Mouse (Mus musculus) mesoderm, embryonic 11.5 days (tissue): ENCODE measurements at regions not wholly inside any gene's neighbourhood (a gene's known extent, or its start where the extent isn't known, plus 50 kb on each side); places are given as distances from the start of the nearest gene placed in this dataset.

Experiments
- DNase-seq: peaks from one replicate; pipeline ENCODE4 v3.0.0-alpha.2; 2012; ENCODE audit warnings: low read depth, low spot score

GRCm38 (mm10) chr4:31697769-31698505 is 266.0 kb upstream of the Map3k7 start:
- peak; percentile 57 for DNase-seq

DNA sequence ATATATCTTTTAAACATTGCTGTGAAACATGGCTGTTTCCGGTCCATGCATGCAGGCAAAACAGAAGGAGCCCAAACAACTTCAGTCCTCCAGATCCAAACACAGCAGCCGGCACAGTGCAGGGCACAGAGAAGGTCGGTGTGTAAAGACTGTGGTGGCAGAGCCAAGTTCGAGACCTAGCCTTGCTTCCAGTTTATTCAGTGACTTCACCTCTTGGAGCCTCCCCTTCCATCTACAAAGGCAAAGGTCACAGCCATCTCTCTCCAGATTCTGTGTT is 265.5 kb upstream of the Map3k7 start:
- DNase-seq, result no peak

- no peak for DNase-seq
These were observed 264.6 kb upstream of the Map3k7 start for GRCm38 (mm10) chr4:31699296-31699695.

DNA sequence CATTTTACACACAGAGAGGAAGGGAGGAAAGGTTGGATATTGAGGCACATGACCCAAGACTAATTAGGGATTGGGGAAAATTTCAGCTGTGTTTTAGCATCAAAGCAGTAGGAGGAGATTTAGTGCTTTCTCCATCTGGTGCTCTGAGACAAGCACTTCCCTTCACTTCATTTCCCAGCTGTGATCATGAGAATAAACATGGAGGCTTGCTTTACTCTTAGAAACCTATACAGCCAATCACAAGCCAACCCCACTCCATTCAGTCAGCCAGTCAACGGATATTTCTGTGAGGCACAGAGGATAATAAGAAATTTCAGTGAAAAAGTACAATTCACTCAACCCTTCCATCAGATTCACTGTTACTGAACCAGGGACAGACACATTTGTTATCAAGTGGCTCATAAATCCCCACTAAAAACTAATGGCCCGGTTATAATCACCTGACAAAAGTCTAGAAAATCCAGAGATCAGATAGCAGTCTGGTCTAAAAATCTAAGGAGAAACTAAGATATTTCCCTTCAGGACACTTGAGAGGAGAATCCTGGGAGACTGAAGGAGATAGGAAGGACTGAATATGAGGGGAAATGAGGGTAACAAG is 249.7 kb upstream of the Map3k7 start:
- DNase-seq, result no peak

GRCm38 (mm10) chr4:31723501-31723900 is 240.4 kb upstream of the Map3k7 start:
- peak; percentile 56 for DNase-seq

- DNase-seq, result peak; percentile 32
These were observed 239.5 kb upstream of the Map3k7 start for GRCm38 (mm10) chr4:31724400-31724799.

DNA sequence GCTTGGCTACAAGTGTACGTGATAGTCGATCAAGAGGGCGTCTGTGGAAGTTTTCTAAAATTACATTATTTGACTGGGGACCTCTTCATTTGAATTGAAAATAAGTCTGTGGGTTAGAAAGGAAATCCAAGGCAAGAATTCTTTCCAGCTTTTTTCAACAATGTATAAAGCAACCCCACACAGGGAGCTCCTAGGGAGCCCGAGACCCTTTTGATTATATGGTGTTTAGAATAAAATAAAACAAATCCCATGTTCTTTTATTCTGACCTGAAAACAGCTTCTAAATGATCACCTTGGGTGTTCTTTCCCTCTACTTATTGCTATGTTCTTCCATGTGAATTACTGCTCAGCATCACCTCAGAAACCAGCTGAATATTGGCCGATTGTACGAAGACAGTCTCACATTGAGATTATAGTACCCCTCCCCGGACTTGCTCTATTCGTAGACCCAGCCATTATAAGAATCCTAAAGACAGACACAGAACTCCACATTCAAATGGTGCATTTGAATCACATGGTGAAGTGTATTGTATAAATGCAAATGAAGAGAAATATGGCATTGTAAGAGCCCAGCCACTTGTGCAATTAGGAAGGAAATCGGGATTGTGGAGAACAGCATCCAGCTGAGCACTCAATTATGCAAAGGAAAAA is 236.3 kb upstream of the Map3k7 start:
- no peak for DNase-seq

GRCm38 (mm10) chr4:31728149-31728516 is 235.8 kb upstream of the Map3k7 start:
- no peak for DNase-seq

- DNase-seq, result no peak
These were observed 220.1 kb upstream of the Map3k7 start for GRCm38 (mm10) chr4:31743776-31744175.

GRCm38 (mm10) chr4:31744431-31744830 is 219.5 kb upstream of the Map3k7 start:
- DNase-seq, result no peak

GRCm38 (mm10) chr4:31753677-31754312 is 210.1 kb upstream of the Map3k7 start:
- no peak for DNase-seq

GRCm38 (mm10) chr4:31757126-31757525 is 206.8 kb upstream of the Map3k7 start:
- DNase-seq, result no peak

DNA sequence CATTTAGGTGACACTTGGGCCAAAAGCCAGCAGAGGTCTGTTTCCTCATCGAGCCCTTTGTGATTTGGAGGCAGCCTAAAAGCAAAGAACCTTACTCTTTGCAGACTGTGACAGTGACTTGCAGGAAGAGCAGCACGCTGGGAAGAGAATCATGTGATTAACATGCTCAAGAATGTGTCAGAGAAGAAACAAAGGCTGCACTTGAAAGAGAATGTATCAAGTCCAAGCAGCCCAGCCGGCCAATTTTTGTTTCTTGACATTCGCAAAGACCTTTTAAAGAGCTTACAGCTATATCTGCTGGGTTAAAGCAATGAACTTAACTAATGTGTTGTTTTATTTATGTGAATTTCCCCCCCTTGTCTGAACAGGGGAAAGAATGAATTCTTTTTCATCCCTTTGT is 203.8 kb upstream of the Map3k7 start:
- no peak for DNase-seq

DNA sequence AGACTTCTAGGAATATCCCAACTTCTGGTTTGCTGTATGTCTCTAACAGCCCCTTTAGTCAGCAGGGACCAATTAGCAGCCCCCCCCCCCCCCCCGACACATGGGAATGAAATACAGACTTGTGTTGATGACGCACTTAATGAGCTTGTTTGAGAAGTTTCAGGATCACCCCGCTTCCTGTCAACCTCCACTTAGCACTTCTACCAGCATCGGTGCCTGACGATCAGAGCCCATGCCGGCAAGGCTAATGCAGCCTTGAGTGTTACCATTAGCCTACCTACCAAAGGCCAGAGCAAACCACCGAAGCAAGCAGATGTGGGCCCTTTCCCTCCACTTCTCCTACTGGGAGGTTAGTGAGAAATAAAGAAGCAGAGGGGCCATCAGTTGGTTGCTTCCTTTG is 201.7 kb upstream of the Map3k7 start:
- DNase-seq, result no peak

- DNase-seq, result no peak
These were observed 195.8 kb upstream of the Map3k7 start for GRCm38 (mm10) chr4:31768026-31768626.

GRCm38 (mm10) chr4:31769325-31769724 is 194.6 kb upstream of the Map3k7 start:
- no peak for DNase-seq

- no peak for DNase-seq
These were observed 177.6 kb upstream of the Map3k7 start for GRCm38 (mm10) chr4:31786284-31786683.

GRCm38 (mm10) chr4:31817574-31818240 is 146.2 kb upstream of the Map3k7 start:
- DNase-seq, result no peak

DNA sequence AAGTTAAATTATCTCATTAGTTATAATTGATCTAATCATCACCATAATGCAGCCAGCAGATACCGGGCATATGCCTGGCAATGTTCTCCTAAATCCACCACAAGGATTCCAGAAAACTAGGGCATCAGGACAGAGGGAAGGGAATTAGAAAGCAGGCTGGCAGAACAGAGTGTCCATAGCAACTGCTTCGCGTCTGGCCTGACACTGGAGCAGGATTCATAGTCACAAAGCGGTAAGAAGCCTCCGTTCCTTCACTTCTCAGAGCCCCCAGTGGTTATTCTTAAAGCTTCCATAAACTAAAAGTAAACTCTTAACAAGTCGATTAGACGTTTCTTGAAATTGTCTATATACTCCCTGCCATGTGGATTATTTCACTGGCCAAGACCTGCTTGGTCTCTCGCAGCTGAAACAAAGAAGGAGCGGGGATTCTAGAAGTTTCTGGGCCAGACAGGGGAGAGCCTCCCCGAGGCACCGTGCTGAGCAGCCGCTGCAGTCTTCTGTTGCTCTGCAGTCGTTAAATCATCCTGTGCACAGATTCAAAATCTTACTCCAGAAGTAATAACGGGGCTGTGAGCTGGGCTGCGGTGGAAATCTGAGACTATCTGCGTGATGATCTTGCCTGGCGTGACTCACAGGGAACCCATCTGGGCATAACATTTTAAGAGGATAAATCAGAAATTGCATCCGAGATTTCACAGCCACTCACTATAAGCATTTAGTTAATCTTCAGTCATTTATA is 144.2 kb upstream of the Map3k7 start:
- no peak for DNase-seq

DNA sequence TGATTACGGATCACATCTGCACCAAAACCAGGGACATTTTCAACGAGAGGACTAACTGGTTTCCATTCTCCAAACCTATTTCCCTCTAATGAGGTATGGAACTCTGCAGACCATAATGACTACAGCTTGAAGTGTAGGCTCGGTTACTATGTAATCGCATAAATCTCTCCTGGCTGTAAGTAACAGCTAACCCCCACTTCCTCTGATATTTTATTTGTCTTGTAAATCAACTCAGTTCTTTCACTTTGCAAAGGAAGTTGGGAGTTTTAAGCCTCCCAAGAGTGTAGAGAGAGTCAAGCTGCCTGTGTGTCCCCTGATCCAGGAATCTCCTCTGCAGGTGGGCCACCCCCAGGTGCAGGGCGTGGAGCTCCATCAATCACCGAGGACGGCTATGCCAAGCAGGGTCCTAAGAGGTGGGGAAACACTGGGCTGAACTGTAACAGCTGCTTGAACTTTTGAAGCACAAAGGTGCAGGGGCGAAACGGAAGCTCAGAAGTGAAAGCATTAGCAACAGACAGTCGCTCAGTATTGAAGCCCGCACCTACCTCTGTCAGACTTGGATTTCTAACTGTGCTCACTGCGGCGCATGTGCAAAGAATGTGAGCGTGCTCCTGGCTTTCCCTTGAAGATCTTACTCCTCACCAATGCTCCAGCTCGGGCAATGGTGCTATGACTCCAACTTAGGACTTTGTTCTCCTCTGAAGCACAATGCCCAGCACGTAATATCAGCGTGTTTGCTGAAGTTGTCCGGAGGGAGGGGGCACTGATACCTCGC is 140.1 kb upstream of the Map3k7 start:
- peak; percentile 60 for DNase-seq
